Mouse (Mus musculus): ENCODE data around the gene B4galt5. TPM values are rescaled to one million over a fixed set of nuclear protein-coding genes. Genes with fewer than 3 reads are reported as not detected.
A peak's percentile ranks its signal among the peaks of the same experiment; 100 is the strongest.

B4galt5 gene
- total and polyA plus RNA-seq, 3 experiments, result 12.5 to 17.6 (median 13.5) TPM

GRCm38 (mm10) chr2:167263040-167263810, 85.8 kb downstream of the B4galt5 start:
- in situ Hi-C loops (cut with MboI; ENCODE audit: low pct_ligation_motif_present, low pct_unique_long_range_greater_than_20kb, low sequenced_read_pairs), result no loop called here
- no peaks in the 10 kb centered on the region for H3K27me3 ChIP-seq (replicated peaks)
- H3K9me3 ChIP-seq (replicated peaks; ENCODE audit: low read length), result peaks cover 5% of the 10 kb centered on the region
- TF ChIP-seq ZKSCAN1 (IDR thresholded peaks at IDR 0.05; ENCODE audit: borderline replicate concordance, low read depth, low read length), result peak; percentile 81
- peak; percentile 62 for TF ChIP-seq HCFC1 (IDR thresholded peaks at IDR 0.05; ENCODE audit: low read depth, low read length)
- TF ChIP-seq ZNF384 (IDR thresholded peaks at IDR 0.05; ENCODE audit: low read depth, low read length), result no peak
- H3K27ac ChIP-seq (ENCODE audit: insufficient read depth, low read depth), result no peak overlapping the region
- no peak overlapping the region for H3K4me2 ChIP-seq (ENCODE audit: insufficient read depth, low read depth, poor library complexity, severe bottlenecking)
- peaks cover 2 to 10% of the 10 kb centered on the region in 2 experiments; a peak in 2 of 4 replicates for H3K4me1 ChIP-seq (ENCODE audit: control insufficient read depth in 1 of 2, insufficient read depth in 2 of 2)
- no peak overlapping the region for H3K9ac ChIP-seq (ENCODE audit: insufficient read depth, low read depth)
- DNase-seq (ENCODE audit: extremely low read depth), result no peak
- dilution Hi-C loops (cut with MboI; ENCODE audit: extremely low pct_ligation_motif_present, extremely low pct_unique_long_range_greater_than_20kb, low sequenced_read_pairs), result no loop called here
- H3K79me2 ChIP-seq (replicated peaks; ENCODE audit: control insufficient read depth, extremely low read depth, insufficient read depth, poor library complexity, severe bottlenecking), result no peaks in the 10 kb centered on the region
- H3K4me3 ChIP-seq (replicated peaks in 1 of 3; ENCODE audit: low read depth in 2 of 3, low read length in 2 of 3, poor library complexity in 1 of 3), result peak overlapping the region in 1 of 3 experiments; percentile 17
- H3K36me3 ChIP-seq (replicated peaks in 1 of 2; ENCODE audit: control insufficient read depth in 1 of 2, insufficient read depth in 1 of 2, low read length in 1 of 2), result no peaks in the 10 kb centered on the region

GRCm38 (mm10) chr2:167262433-167262832, 86.5 kb downstream of the B4galt5 start:
- no peak for TF ChIP-seq ZMIZ1 (IDR thresholded peaks at IDR 0.05; ENCODE audit: low read depth, low read length)
- TF ChIP-seq ZKSCAN1 (IDR thresholded peaks at IDR 0.05; ENCODE audit: borderline replicate concordance, low read depth, low read length), result no peak
- TF ChIP-seq MYC (IDR thresholded peaks at IDR 0.05; ENCODE audit: low read depth, low read length), result no peak
- TF ChIP-seq JUN (IDR thresholded peaks at IDR 0.05; ENCODE audit: insufficient read depth, low read depth, low read length), result no peak
- no peak for TF ChIP-seq KAT2A (IDR thresholded peaks at IDR 0.05; ENCODE audit: insufficient replicate concordance, low read length)
- no peak for TF ChIP-seq GABPA (IDR thresholded peaks at IDR 0.05; ENCODE audit: insufficient replicate concordance, low read depth, low read length)
- no peak for TF ChIP-seq IRF4 (IDR thresholded peaks at IDR 0.05; ENCODE audit: low read depth, low read length)
- no peak for TF ChIP-seq TCF12 (IDR thresholded peaks at IDR 0.05; ENCODE audit: low read depth, low read length)
- no peak for TF ChIP-seq RCOR1 (conservative IDR thresholded peaks at IDR 0.05; ENCODE audit: low read depth, low read length)
- TF ChIP-seq BHLHE40 (IDR thresholded peaks at IDR 0.05; ENCODE audit: low read depth, low read length), result no peak
- no peak for TF ChIP-seq SMC3 (IDR thresholded peaks at IDR 0.05; ENCODE audit: low read depth, low read length)
- dilution Hi-C loops (cut with MboI; ENCODE audit: extremely low pct_ligation_motif_present, extremely low pct_unique_long_range_greater_than_20kb, low sequenced_read_pairs), result no loop called here
- Histone ChIP-seq H3K4me2 (ENCODE audit: insufficient read depth, low read depth, poor library complexity, severe bottlenecking) (no peak overlapping the region), H3K27ac (ENCODE audit: insufficient read depth, low read depth) (no peak overlapping the region), H3K36me3 (replicated peaks in 1 of 2; ENCODE audit: control insufficient read depth in 1 of 2, insufficient read depth in 1 of 2, low read length in 1 of 2) (no peaks in the 10 kb centered on the region), H3K4me3 (replicated peaks in 1 of 3; ENCODE audit: low read depth in 2 of 3, low read length in 2 of 3, poor library complexity in 1 of 3) (no peak overlapping the region), H3K9ac (ENCODE audit: insufficient read depth, low read depth) (no peak overlapping the region), H3K27me3 (replicated peaks) (no peaks in the 10 kb centered on the region), H3K79me2 (replicated peaks; ENCODE audit: control insufficient read depth, extremely low read depth, insufficient read depth, poor library complexity, severe bottlenecking) (no peaks in the 10 kb centered on the region), H3K9me3 (replicated peaks; ENCODE audit: low read length) (peaks cover 5% of the 10 kb centered on the region), H3K4me1 (ENCODE audit: control insufficient read depth in 1 of 2, insufficient read depth in 2 of 2) (peaks cover 0 to 6% of the 10 kb centered on the region in 2 experiments; a peak in 2 of 4 replicates)
- no peak for DNase-seq (ENCODE audit: extremely low read depth)
- in situ Hi-C loops (cut with MboI; ENCODE audit: low pct_ligation_motif_present, low pct_unique_long_range_greater_than_20kb, low sequenced_read_pairs), result no loop called here
